Mouse (Mus musculus) hindbrain, embryonic 12.5 days (tissue): ENCODE measurements around the gene Atat1. TPM values are rescaled to one million over a fixed set of nuclear protein-coding genes. Genes with fewer than 3 reads are reported as not detected.

Experiments
- ATAC-seq: fragments of 200-750 bp; cut with Nextera tagmentation; 2 replicates; pipeline ENCODE4 v1.8.0; 2017; ENCODE audit warnings: moderate TSS enrichment; ENCODE audit not compliant: low FRiP score
- H3K27ac ChIP-seq: fragments of 300-500 bp; sonication (generic); 2 replicates; pipeline ENCODE4 v1.5.1; 2016; ENCODE audit warnings: mild to moderate bottlenecking
- H3K27me3 ChIP-seq: fragments of 300-500 bp; sonication (generic); 2 replicates; pipeline ENCODE4 v1.6.1; 2016; ENCODE audit warnings: mild to moderate bottlenecking
- H3K36me3 ChIP-seq: fragments of 300-500 bp; sonication (generic); 2 replicates; pipeline ENCODE4 v1.6.1; 2016; ENCODE audit warnings: mild to moderate bottlenecking
- H3K4me1 ChIP-seq: fragments of 300-500 bp; sonication (generic); 2 replicates; pipeline ENCODE4 v1.6.1; 2016
- H3K4me2 ChIP-seq: fragments of 300-500 bp; sonication (generic); replicated peaks from 2 replicates; pipeline ENCODE4 v1.6.1; 2016; ENCODE audit warnings: mild to moderate bottlenecking
- H3K4me3 ChIP-seq: fragments of 300-500 bp; sonication (generic); 2 replicates; pipeline ENCODE4 v1.5.1; 2016; ENCODE audit warnings: mild to moderate bottlenecking
- H3K9ac ChIP-seq: fragments of 300-500 bp; sonication (generic); 2 replicates; pipeline ENCODE4 v1.6.1; 2016; ENCODE audit warnings: mild to moderate bottlenecking, moderate library complexity
- H3K9me3 ChIP-seq: fragments of 300-500 bp; sonication (generic); replicated peaks from 2 replicates; pipeline ENCODE4 v1.6.1; 2016; ENCODE audit warnings: mild to moderate bottlenecking
- WGBS: fragments of 180-500 bp; shearing (Covaris S2); methylation state at CpG from one replicate; pipeline ENCODE4 v1.1.7; 2016; 5-methylcytosine and 5-hydroxymethylcytosine counted together
- polyA plus RNA-seq: library from polyadenylated mRNA; unstranded; fragments of >200 nt; fragmentation: Nextera tagmentation; extraction: Ambion mirVana; gene quantifications from 2 replicates; pipeline ENCODE4 v1.2.1, GENCODE M21; 2016

Atat1 gene
- polyA plus RNA-seq, 1 experiment from 2014 or later: 294 TPM

DNA sequence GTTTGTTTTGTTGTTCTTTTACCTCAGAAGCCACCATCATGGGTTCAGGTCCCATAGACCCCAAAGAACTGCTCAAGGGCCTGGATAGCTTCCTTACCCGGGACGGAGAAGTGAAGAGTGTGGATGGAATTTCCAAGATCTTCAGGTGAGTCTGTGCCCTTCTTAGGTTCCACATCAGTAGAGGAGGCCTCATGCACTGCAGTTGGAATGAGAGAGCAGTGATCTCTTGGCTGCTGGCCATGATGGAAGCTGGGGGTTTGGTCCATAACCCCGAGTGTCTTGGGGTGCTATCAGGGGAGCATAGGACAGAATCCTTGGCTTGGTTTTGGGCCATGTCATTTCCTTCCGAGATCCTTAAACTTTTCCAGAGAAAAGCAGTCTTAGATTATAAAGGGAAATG lies 13.4 kb upstream of the Atat1 start:
- Histone ChIP-seq H3K4me1 (peaks cover 27% of the 10 kb centered on the region), H3K4me3 (no peak overlapping the region), H3K4me2 (no peak overlapping the region), H3K9me3 (no peaks in the 10 kb centered on the region), H3K36me3 (peaks cover 50% of the 10 kb centered on the region), H3K27ac (no peak overlapping the region), H3K27me3 (no peaks in the 10 kb centered on the region), H3K9ac (no peak overlapping the region)
- no peak for ATAC-seq
- 91% methylated on average over 4 of the region's 4 CpGs for whole genome bisulfite sequencing

DNA sequence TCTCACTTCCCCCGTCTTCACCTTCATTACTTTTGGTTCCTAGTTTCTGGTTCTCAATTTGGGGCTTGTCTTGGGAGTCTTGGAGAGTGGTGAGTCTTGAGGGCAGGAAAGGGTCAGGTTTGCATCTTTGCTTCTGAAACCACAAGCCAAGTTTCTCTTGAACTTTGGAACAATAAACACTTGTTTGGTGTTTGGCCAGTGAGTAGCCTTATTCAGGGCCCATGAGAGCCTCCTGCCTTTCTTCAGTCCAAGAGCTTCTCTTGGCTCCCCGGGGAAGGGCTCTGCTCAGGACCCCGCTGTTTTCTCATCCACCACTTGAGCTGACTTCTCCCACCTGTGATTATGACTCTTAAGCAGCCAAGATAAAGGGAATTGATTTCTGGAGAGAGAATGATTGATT lies 12.7 kb upstream of the Atat1 start:
- 89% methylated on average over 3 of the region's 3 CpGs for WGBS
- no peaks in the 10 kb centered on the region for H3K27me3 ChIP-seq
- H3K4me3 ChIP-seq: no peak overlapping the region
- no peak overlapping the region for H3K27ac ChIP-seq
- H3K4me1 ChIP-seq: peaks cover 27% of the 10 kb centered on the region
- ATAC-seq: no peak
- H3K9me3 ChIP-seq: no peaks in the 10 kb centered on the region
- no peak overlapping the region for H3K4me2 ChIP-seq
- peaks cover 43% of the 10 kb centered on the region for H3K36me3 ChIP-seq
- no peak overlapping the region for H3K9ac ChIP-seq

DNA sequence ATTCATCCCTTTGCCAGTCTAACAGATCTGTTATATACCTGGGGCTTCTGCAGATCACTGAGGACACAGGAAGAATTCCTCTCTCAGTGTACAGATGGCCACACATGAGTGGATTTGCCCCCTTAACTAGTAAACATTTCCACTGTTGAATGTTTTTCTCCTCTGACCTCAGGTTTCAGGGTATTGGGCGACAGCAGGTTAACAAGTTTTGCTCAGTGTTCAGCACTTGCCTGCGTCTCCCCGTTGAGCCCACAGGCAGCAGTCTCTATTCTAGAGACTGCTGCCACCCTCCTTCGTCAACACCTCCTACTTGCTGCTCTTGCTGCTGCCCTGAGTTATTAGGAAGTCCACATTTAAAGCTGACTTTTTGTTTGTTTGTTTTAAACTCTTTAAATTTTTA lies 11.8 kb upstream of the Atat1 start:
- Histone ChIP-seq H3K4me2 (no peak overlapping the region), H3K4me3 (no peak overlapping the region), H3K9me3 (no peaks in the 10 kb centered on the region), H3K9ac (no peak overlapping the region), H3K27ac (no peak overlapping the region), H3K36me3 (peaks cover 37% of the 10 kb centered on the region), H3K4me1 (peaks cover 27% of the 10 kb centered on the region), H3K27me3 (no peaks in the 10 kb centered on the region)
- 89% methylated on average over 4 of the region's 4 CpGs for WGBS
- no peak for ATAC-seq

DNA sequence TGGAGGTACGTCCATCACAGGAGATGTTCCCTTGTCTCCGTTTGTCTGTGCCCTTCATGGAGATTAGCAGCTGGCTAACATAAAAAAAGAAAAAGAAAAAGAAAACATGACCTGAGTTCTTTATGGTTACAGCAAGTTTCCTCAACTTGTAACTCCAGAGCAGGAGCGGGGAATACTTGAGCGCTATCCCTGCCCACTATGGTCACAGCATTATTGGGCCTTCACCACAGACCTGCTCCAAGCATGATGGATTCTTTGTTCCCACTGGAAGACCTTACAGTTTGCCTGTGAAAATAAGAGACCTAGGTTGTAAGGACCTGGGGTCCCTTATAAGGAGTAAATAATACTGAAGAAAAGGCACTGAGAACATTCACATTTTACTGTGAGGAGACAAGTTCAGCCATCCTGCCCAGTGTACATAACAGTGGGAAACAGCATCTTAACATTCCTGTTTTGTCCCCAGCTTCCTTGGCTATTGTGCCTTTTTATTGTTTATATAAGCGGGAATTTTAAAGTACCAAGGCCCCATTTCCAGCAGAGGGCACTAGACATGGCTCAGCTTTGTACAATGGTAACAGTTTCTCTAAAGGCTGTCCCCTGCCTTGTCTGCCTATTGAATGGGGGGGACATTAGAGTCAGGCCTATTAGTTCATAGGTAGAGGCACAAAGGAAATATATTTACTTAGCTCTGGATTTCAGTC lies 11.1 kb upstream of the Atat1 start:
- Histone ChIP-seq H3K4me1 (peaks cover 27% of the 10 kb centered on the region), H3K4me3 (no peak overlapping the region), H3K4me2 (peak overlapping the region; percentile 89; the same call in 1 of the 2 replicates), H3K36me3 (peaks cover 30% of the 10 kb centered on the region), H3K9me3 (no peaks in the 10 kb centered on the region), H3K9ac (no peak overlapping the region; the same call in 1 of the 2 replicates), H3K27ac (peak overlapping the region; percentile 99), H3K27me3 (no peaks in the 10 kb centered on the region)
- no peak for ATAC-seq
- 73% methylated on average over 5 of the region's 5 CpGs for WGBS

DNA sequence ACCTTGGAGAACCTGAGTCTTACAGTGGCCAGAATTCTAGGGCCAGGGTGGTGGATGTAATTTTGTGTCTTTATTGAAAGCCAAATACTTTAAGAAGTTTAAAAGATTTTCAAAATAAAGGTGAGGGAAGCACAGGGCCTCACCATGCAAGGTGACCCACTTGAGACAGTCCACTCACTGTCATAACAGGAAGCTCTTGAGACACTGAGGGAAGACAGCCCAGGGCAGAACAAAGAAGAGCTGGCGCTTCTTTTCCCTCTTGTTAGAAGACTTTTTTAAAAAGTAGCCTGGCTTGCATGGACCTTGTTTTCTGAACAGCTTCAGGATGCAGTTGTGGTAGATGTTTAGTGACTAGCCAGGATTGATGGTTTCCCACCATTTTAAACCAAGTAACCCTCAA lies 10.5 kb upstream of the Atat1 start:
- Histone ChIP-seq H3K36me3 (peaks cover 25% of the 10 kb centered on the region), H3K4me3 (no peak overlapping the region), H3K9me3 (no peaks in the 10 kb centered on the region), H3K4me2 (peak overlapping the region; percentile 89), H3K4me1 (peaks cover 30% of the 10 kb centered on the region), H3K27ac (peak overlapping the region; percentile 99), H3K27me3 (no peaks in the 10 kb centered on the region), H3K9ac (no peak overlapping the region)
- WGBS: 86% methylated on average over 1 of the region's 1 CpGs
- ATAC-seq: no peak

- ATAC-seq: no peak
- Histone ChIP-seq H3K27ac (peak overlapping the region; percentile 99), H3K4me2 (peak overlapping the region; percentile 89), H3K4me1 (peaks cover 35% of the 10 kb centered on the region), H3K9ac (peak overlapping the region; percentile 96), H3K36me3 (peaks cover 20% of the 10 kb centered on the region), H3K27me3 (no peaks in the 10 kb centered on the region), H3K9me3 (no peaks in the 10 kb centered on the region), H3K4me3 (peak overlapping the region; percentile 65)
- WGBS: 51% methylated on average over 6 of the region's 6 CpGs
Measured at GRCm38 (mm10) chr17:35919864-35920301, 10.0 kb upstream of the Atat1 start.

DNA sequence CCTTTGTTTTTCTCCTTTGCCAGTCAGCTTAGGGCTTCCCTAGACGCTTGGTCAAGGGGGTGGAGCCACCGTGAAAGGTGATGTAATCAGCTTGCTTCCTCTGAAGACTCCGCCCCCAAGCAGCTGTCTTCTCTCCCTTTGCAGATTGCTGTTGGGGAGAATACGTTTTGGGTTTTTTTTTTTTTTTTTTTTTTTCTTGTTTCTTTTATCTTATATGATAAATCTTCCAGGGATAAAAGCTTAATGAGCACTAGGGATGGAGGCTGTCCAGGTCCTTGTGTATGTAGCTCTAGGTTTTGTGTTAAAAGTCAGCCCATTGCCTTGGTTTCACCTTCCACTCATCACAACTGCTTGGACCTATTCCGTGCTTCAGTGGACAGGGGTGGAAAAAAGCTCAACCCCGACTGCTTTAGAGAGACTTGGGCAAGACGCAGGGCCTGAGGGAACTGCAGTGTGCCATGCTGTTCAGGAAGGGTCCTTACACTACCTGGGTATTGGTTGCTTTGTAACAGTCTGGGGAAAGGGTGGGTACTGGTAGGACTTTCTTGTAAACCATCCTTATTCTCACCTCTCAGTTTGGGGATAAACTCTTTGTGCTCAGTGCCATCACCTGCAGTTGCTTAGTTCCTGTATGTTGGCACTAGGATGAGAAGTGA lies 9.3 kb upstream of the Atat1 start:
- H3K9ac ChIP-seq: peak overlapping the region; percentile 96
- 14% methylated on average over 7 of the region's 7 CpGs for WGBS
- H3K4me2 ChIP-seq: peak overlapping the region; percentile 89
- H3K4me3 ChIP-seq: peak overlapping the region; percentile 65
- no peaks in the 10 kb centered on the region for H3K9me3 ChIP-seq
- H3K4me1 ChIP-seq: peaks cover 37% of the 10 kb centered on the region
- H3K27ac ChIP-seq: peak overlapping the region; percentile 99
- no peaks in the 10 kb centered on the region for H3K27me3 ChIP-seq
- peaks cover 15% of the 10 kb centered on the region for H3K36me3 ChIP-seq
- peak; percentile 44 for ATAC-seq

- WGBS: under 1% methylated on average over 11 of the region's 11 CpGs
Measured at GRCm38 (mm10) chr17:35918276-35919059, 8.6 kb upstream of the Atat1 start.

DNA sequence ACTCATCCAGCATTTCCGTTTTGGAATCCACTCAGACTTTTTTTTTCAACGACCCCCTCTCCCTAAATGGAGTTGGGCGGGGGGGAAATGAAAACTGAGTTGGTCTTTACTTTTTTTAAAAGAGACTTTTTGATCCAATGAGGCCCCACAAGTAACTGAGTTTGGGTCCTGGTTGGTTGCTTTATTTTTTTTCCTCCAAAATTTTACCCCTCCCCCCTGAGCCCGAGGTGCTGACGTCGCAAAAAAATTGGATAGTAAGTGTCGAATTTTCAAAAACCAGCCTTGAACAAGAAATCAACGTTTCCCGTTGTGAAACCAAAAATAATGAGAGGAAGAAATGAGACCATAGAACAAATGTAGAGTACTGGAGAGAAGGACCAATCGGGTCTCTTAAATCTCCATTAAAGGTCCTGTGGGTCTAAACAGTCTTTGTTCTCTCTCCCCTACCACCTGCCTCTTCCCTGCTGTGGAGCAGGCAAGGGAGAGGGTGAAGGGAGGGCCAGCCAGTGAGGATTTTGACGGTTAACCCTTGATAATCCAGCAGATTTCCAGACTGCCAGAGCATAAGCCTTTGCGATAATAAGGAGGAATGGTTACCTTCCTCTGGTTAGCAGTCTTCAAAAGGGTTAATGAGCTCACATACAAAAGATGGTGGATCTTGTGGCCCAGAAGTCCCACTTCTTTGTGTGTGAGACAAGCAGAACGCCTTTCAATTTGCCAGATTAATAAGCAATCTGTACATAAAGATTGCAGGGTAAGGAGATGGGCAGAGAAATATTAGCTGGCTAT lies 7.8 kb upstream of the Atat1 start:
- peak overlapping the region; percentile 99 for H3K27ac ChIP-seq
- H3K27me3 ChIP-seq: no peaks in the 10 kb centered on the region
- peaks cover 37% of the 10 kb centered on the region for H3K4me1 ChIP-seq
- H3K4me2 ChIP-seq: peak overlapping the region; percentile 89
- ATAC-seq: 0 out of 2 replicates have a peak, but pooled peaks have one; percentile 1
- H3K36me3 ChIP-seq: peaks cover 13% of the 10 kb centered on the region; the same call in 1 of the 2 replicates
- peak overlapping the region; percentile 96 for H3K9ac ChIP-seq
- under 1% methylated on average over 13 of the region's 13 CpGs for WGBS
- H3K4me3 ChIP-seq: peak overlapping the region; percentile 65
- H3K9me3 ChIP-seq: no peaks in the 10 kb centered on the region

More at GRCm38 (mm10) chr17:35918276-35919059, 8.6 kb upstream of the Atat1 start:
- ATAC-seq: no peak
- Histone ChIP-seq H3K27ac (peak overlapping the region; percentile 99), H3K9ac (peak overlapping the region; percentile 96), H3K4me2 (peak overlapping the region; percentile 89), H3K4me3 (peak overlapping the region; percentile 65), H3K9me3 (no peaks in the 10 kb centered on the region), H3K27me3 (no peaks in the 10 kb centered on the region), H3K36me3 (peaks cover 11% of the 10 kb centered on the region; the same call in 1 of the 2 replicates), H3K4me1 (peaks cover 37% of the 10 kb centered on the region)

- Histone ChIP-seq H3K9me3 (no peaks in the 10 kb centered on the region), H3K27me3 (no peaks in the 10 kb centered on the region), H3K4me2 (peak overlapping the region; percentile 89), H3K36me3 (peaks cover 17% of the 10 kb centered on the region; the same call in 1 of the 2 replicates), H3K4me3 (peak overlapping the region; percentile 65), H3K4me1 (peaks cover 35% of the 10 kb centered on the region), H3K27ac (peak overlapping the region; percentile 99), H3K9ac (peak overlapping the region; percentile 96)
- ATAC-seq: no peak
- 0% methylated on average over 8 of the region's 8 CpGs for whole genome bisulfite sequencing
Measured at GRCm38 (mm10) chr17:35917143-35917462, 7.2 kb upstream of the Atat1 start.

DNA sequence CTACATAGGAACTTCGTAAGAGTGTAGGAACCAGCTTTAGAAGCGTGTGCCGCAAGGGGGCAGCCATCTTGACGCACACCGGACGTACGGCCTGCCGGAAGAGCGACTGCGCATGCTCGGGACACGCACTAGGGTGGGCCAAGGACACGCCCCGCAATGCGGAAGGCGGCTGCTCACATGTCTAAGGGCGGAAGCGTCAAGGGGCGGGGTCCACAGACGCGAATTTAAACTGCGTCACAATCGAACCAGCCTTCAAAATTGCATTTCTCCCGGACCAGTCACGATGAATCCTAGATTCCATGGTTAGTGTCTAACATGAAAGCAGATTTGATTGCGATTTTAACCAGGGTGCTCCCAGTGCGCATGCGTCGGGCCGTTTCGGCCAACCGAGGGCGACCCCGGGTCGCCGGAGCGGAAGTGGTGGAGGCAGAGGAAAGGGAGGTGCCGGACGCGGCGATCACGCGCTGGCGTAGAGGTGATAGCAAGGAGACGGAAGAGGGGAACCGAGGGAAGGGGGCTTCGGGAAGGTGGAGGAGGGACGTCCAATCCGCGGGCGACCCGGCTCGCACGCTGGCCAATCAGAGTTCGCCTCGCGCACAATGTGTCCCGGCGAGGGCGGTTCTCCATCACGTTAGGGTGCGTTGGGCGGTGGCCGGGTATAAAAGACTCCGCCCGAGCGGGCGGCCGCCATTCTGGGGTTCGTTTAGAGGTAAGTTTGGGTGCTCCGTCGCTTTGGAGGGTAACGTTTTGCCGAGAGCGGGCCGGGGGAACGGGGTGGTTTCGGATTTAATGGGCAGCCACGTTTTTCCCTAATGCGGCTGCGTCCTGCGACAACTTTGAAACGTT lies 6.6 kb upstream of the Atat1 start, which contains the start of the genes Mrps18b and Ppp1r10:
Gene Mrps18b (minus strand): TSS at position 93 of the 846 bp plus-strand sequence.
Gene Ppp1r10 (plus strand): TSS at position 138 of the 846 bp plus-strand sequence.
- WGBS: under 1% methylated on average over 83 of the region's 83 CpGs
- no peaks in the 10 kb centered on the region for H3K9me3 ChIP-seq
- H3K9ac ChIP-seq: peak within 1 kb of the TSS; percentile 96
- H3K27ac ChIP-seq: peak within 1 kb of the TSS; percentile 99
- H3K4me3 ChIP-seq: peak within 1 kb of the TSS; percentile 65
- H3K4me1 ChIP-seq: peaks cover 32% of the 10 kb centered on the region
- peaks cover 21% of the 10 kb centered on the region; the same call in 1 of the 2 replicates for H3K36me3 ChIP-seq
- ATAC-seq: peak; percentile 94
- H3K27me3 ChIP-seq: no peaks in the 10 kb centered on the region
- H3K4me2 ChIP-seq: peak within 1 kb of the TSS; percentile 89
